Mouse (Mus musculus): Measurements from ENCODE around the gene Tmx1.

- TF ChIP-seq CTCF (IDR thresholded peaks at IDR 0.05; ENCODE audit: insufficient read depth, low read depth, low read length), result no peak
- TF ChIP-seq POLR2A (IDR thresholded peaks at IDR 0.05; ENCODE audit: insufficient read depth, low read depth, low read length), result no peak
Observed at GRCm38 (mm10) chr12:70409600-70409999, 43.3 kb upstream of the Tmx1 start.

All from olfactory bulb, adult 2 months (tissue).